Mouse (Mus musculus) CH12.LX (cell line): ENCODE data around the gene Krtap8-1.

Source experiments
- EP300 ChIP-seq: IDR thresholded peaks from 2 replicates; pipeline ENCODE4 v1.6.1; 2011; ENCODE audit warnings: low read length, improper control_type of control experiment
- TCF12 ChIP-seq: IDR thresholded peaks from 2 replicates; pipeline ENCODE4 v1.6.1; 2014; ENCODE audit warnings: low read depth, mild to moderate bottlenecking, inconsistent platforms, low read length, improper control_type of control experiment

- TF ChIP-seq TCF12: no peak
- TF ChIP-seq EP300: no peak
Measured at GRCm38 (mm10) chr16:89517635-89518034, 29.9 kb upstream of the Krtap8-1 start.
